Mouse (Mus musculus): ENCODE results near the gene Vsig10l.

Vsig10l gene

GRCm38 (mm10) chr7:43518341-43518740, 55.4 kb downstream of the Vsig10l start:
- in situ Hi-C loops (cut with MboI; ENCODE audit: low sequenced_read_pairs), result no loop called here

All from CH12F3 (cell line).